Mouse (Mus musculus): ENCODE measurements around the gene Lrrc51. TPM values are rescaled to one million over a fixed set of nuclear protein-coding genes. Genes with fewer than 3 reads are reported as not detected.

The Lrrc51 gene
- polyA plus RNA-seq, 1 experiment from 2014 or later = 10.3 TPM

GRCm38 (mm10) chr7:101884160-101884559 is 49.5 kb downstream of the Lrrc51 start:
- WGBS = 93% methylated on average over 4 of the region's 4 CpGs
- H3K4me1 ChIP-seq (ENCODE audit: control insufficient read depth, insufficient read depth, low read length) = no peaks in the 10 kb centered on the region
- H3K36me3 ChIP-seq (ENCODE audit: control insufficient read depth, insufficient read depth, low read length) = no peaks in the 10 kb centered on the region
- no peaks in the 10 kb centered on the region; the same call in 1 of the 2 replicates for H3K27me3 ChIP-seq (ENCODE audit: control insufficient read depth, insufficient read depth, low read length)
- no peak overlapping the region for H3K27ac ChIP-seq (ENCODE audit: low read length)
- H3K9ac ChIP-seq (ENCODE audit: low read length) = no peak overlapping the region
- no peak for ATAC-seq (ENCODE audit: insufficient read depth, low FRiP score)
- no peak overlapping the region for H3K4me3 ChIP-seq (replicated peaks; ENCODE audit: low read length)
- no peak overlapping the region for H3K4me2 ChIP-seq (ENCODE audit: low read depth, low read length)
- H3K9me3 ChIP-seq (replicated peaks; ENCODE audit: control insufficient read depth, low read length) = no peaks in the 10 kb centered on the region

DNA sequence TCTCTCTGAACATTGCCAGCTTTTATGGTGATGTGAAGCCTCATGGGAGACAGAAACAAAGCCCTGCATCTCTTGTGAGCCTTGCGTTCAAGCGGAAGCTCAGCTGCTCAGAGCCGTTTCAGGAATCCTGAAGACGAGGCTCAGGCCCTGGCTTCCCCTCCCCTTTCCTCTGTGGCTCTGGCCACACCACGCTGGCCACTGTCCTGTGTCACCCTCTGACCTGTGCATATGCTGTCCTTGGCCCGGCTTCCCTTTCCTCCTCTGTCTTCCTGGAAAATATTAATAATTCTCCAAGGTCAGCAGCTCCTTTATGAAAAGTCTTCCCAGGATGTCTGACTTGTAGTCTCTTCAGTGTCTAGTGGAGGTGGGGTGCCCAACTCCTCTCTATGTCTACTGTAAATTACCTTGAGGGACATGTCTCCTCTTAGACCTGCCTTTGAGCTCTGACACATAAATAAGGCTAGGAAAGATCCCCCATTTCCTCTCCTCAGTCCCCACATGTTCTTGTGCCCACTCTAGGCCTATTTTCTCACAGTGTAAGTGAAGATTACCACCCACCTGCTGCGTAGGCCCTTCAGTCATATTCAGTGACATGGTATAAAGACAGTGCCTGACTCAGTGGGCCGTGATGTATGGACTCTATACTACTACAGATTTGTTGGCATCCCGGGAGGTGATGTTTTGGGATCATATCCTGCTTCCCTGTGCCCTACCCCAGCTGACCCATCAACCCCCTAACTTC is 51.1 kb downstream of the Lrrc51 start:
- Histone ChIP-seq H3K4me1 (ENCODE audit: control insufficient read depth, insufficient read depth, low read length) (no peaks in the 10 kb centered on the region), H3K27me3 (ENCODE audit: control insufficient read depth, insufficient read depth, low read length) (no peaks in the 10 kb centered on the region; the same call in 1 of the 2 replicates), H3K9ac (ENCODE audit: low read length) (no peak overlapping the region), H3K36me3 (ENCODE audit: control insufficient read depth, insufficient read depth, low read length) (no peaks in the 10 kb centered on the region), H3K4me3 (replicated peaks; ENCODE audit: low read length) (no peak overlapping the region), H3K4me2 (ENCODE audit: low read depth, low read length) (no peak overlapping the region), H3K9me3 (replicated peaks; ENCODE audit: control insufficient read depth, low read length) (no peaks in the 10 kb centered on the region), H3K27ac (ENCODE audit: low read length) (no peak overlapping the region)
- no peak for ATAC-seq (ENCODE audit: insufficient read depth, low FRiP score)
- WGBS = 59% methylated on average over 9 of the region's 9 CpGs

- Histone ChIP-seq H3K27ac (ENCODE audit: low read length) (no peak overlapping the region), H3K9ac (ENCODE audit: low read length) (no peak overlapping the region), H3K9me3 (replicated peaks; ENCODE audit: control insufficient read depth, low read length) (no peaks in the 10 kb centered on the region), H3K36me3 (ENCODE audit: control insufficient read depth, insufficient read depth, low read length) (no peaks in the 10 kb centered on the region), H3K4me2 (ENCODE audit: low read depth, low read length) (no peak overlapping the region), H3K4me1 (ENCODE audit: control insufficient read depth, insufficient read depth, low read length) (no peaks in the 10 kb centered on the region), H3K27me3 (ENCODE audit: control insufficient read depth, insufficient read depth, low read length) (no peaks in the 10 kb centered on the region), H3K4me3 (replicated peaks; ENCODE audit: low read length) (no peak overlapping the region)
- ATAC-seq (ENCODE audit: insufficient read depth, low FRiP score) = no peak
- WGBS = 74% methylated on average over 4 of the region's 4 CpGs
Measured at GRCm38 (mm10) chr7:101880855-101881254, 52.8 kb downstream of the Lrrc51 start.

- Histone ChIP-seq H3K36me3 (ENCODE audit: control insufficient read depth, insufficient read depth, low read length) (no peaks in the 10 kb centered on the region), H3K27me3 (ENCODE audit: control insufficient read depth, insufficient read depth, low read length) (no peaks in the 10 kb centered on the region), H3K4me2 (ENCODE audit: low read depth, low read length) (no peak overlapping the region), H3K4me1 (ENCODE audit: control insufficient read depth, insufficient read depth, low read length) (no peaks in the 10 kb centered on the region), H3K27ac (ENCODE audit: low read length) (no peak overlapping the region), H3K9ac (ENCODE audit: low read length) (no peak overlapping the region), H3K9me3 (replicated peaks; ENCODE audit: control insufficient read depth, low read length) (no peaks in the 10 kb centered on the region), H3K4me3 (replicated peaks; ENCODE audit: low read length) (no peak overlapping the region)
- no peak for ATAC-seq (ENCODE audit: insufficient read depth, low FRiP score)
- WGBS = 89% methylated on average over 1 of the region's 1 CpGs
Measured at GRCm38 (mm10) chr7:101875978-101876377, 57.7 kb downstream of the Lrrc51 start.

DNA sequence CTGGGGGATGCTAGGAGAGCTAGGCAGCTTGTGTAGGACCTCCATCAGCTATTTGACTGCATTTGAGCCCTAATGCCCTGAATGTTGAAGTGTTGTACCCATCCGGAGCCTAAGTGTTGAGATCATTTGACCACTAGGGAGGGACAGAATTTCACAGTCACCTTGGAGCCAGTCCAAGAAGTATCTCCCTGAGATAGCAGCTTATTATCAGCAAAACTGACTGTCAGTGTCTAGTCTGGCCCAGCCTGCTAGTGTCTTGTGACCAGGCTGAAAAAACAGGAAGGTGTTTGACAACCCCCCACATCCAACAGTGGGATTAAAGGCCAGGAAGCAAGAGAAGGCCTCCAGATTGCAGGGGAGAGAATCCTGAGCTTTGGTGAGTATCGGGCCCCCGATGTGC is 62.4 kb downstream of the Lrrc51 start:
- Histone ChIP-seq H3K27me3 (ENCODE audit: control insufficient read depth, insufficient read depth, low read length) (no peaks in the 10 kb centered on the region), H3K27ac (ENCODE audit: low read length) (no peak overlapping the region), H3K4me1 (ENCODE audit: control insufficient read depth, insufficient read depth, low read length) (no peaks in the 10 kb centered on the region), H3K9ac (ENCODE audit: low read length) (no peak overlapping the region), H3K4me3 (replicated peaks; ENCODE audit: low read length) (no peak overlapping the region), H3K36me3 (ENCODE audit: control insufficient read depth, insufficient read depth, low read length) (no peaks in the 10 kb centered on the region), H3K4me2 (ENCODE audit: low read depth, low read length) (no peak overlapping the region), H3K9me3 (replicated peaks; ENCODE audit: control insufficient read depth, low read length) (no peaks in the 10 kb centered on the region)
- 77% methylated on average over 3 of the region's 3 CpGs for WGBS
- no peak for ATAC-seq (ENCODE audit: insufficient read depth, low FRiP score)

- Histone ChIP-seq H3K27me3 (ENCODE audit: control insufficient read depth, insufficient read depth, low read length) (no peaks in the 10 kb centered on the region), H3K36me3 (ENCODE audit: control insufficient read depth, insufficient read depth, low read length) (no peaks in the 10 kb centered on the region), H3K9me3 (replicated peaks; ENCODE audit: control insufficient read depth, low read length) (no peaks in the 10 kb centered on the region), H3K4me3 (replicated peaks; ENCODE audit: low read length) (no peak within 1 kb of the TSS), H3K27ac (ENCODE audit: low read length) (no peak within 1 kb of the TSS), H3K4me1 (ENCODE audit: control insufficient read depth, insufficient read depth, low read length) (no peaks in the 10 kb centered on the region), H3K9ac (ENCODE audit: low read length) (no peak within 1 kb of the TSS), H3K4me2 (ENCODE audit: low read depth, low read length) (no peak within 1 kb of the TSS)
- no peak for ATAC-seq (ENCODE audit: insufficient read depth, low FRiP score)
- WGBS = 55% methylated on average over 2 of the region's 2 CpGs
Measured at GRCm38 (mm10) chr7:101870629-101871028, 63.1 kb downstream of the Lrrc51 start, which contains the start of gene Folr1. Gene Folr1 (minus strand): TSS chr7:101870788.

DNA sequence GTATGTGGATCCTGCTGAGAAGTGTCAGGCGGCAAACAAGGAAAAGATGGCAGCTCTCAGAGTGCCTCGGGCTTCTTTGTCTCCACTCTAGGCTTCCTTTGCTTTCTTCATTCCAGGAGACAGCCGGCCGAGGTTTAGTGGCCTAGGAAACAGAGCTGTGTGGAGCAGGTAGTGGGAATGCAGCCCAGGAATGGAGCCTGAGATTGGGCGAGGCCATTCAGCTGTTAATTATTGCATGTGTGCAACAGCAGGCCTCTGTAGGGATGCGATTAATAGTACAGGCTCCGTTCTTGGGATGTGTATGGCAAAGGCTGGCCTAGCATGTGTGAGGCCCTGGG is 64.6 kb downstream of the Lrrc51 start:
- 70% methylated on average over 7 of the region's 7 CpGs for WGBS
- no peak overlapping the region for H3K27ac ChIP-seq (ENCODE audit: low read length)
- no peak for ATAC-seq (ENCODE audit: insufficient read depth, low FRiP score)
- H3K4me3 ChIP-seq (replicated peaks; ENCODE audit: low read length) = no peak overlapping the region
- no peaks in the 10 kb centered on the region for H3K9me3 ChIP-seq (replicated peaks; ENCODE audit: control insufficient read depth, low read length)
- no peaks in the 10 kb centered on the region for H3K4me1 ChIP-seq (ENCODE audit: control insufficient read depth, insufficient read depth, low read length)
- no peak overlapping the region for H3K9ac ChIP-seq (ENCODE audit: low read length)
- no peak overlapping the region for H3K4me2 ChIP-seq (ENCODE audit: low read depth, low read length)
- no peaks in the 10 kb centered on the region for H3K36me3 ChIP-seq (ENCODE audit: control insufficient read depth, insufficient read depth, low read length)
- H3K27me3 ChIP-seq (ENCODE audit: control insufficient read depth, insufficient read depth, low read length) = no peaks in the 10 kb centered on the region

DNA sequence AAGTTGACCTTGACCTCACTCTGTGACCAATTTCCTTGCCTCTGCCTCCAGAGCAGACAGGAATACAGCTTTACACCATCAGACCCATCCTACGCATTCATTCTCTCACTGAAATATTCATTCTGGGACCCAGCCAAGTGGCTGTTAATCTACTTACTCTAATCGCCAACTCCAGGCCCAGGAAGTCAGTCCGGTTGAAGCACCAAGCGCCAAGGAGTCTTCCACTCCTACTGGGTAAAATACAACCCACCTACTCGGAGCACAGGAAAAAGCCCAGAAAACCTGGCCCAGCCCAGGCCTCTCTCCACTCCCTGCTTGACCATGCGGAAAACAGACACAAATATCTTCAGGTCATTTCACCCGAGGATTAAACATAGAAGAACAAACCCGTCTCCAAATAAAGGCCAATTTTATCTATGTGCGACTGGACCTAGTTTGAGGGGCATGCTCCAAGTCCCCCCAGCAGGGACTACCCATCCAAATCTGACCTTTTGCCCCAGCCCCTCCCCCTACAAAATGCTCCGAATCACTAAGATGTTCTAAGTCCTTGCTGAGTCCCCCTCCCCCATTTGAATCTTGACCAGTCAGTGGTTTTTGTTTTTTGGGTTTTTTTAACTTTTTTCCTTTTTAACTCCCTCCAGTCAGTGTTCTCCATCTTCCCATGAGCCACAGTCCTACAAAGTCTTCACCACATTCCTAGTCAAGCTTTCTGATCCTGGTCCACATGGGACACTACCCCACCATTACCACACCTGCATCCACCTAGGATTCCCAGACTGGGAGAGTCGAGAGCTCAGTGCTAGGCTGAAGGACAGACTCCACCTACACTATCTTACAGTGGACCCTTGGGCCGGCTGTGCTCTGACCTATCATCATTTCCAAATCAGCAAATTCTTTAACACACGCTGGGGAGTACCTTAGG is 65.2 kb downstream of the Lrrc51 start:
- Histone ChIP-seq H3K4me3 (replicated peaks; ENCODE audit: low read length) (no peak overlapping the region), H3K4me1 (ENCODE audit: control insufficient read depth, insufficient read depth, low read length) (no peaks in the 10 kb centered on the region), H3K4me2 (ENCODE audit: low read depth, low read length) (no peak overlapping the region), H3K36me3 (ENCODE audit: control insufficient read depth, insufficient read depth, low read length) (no peaks in the 10 kb centered on the region), H3K27ac (ENCODE audit: low read length) (no peak overlapping the region), H3K27me3 (ENCODE audit: control insufficient read depth, insufficient read depth, low read length) (no peaks in the 10 kb centered on the region), H3K9me3 (replicated peaks; ENCODE audit: control insufficient read depth, low read length) (no peaks in the 10 kb centered on the region), H3K9ac (ENCODE audit: low read length) (no peak overlapping the region)
- 68% methylated on average over 13 of the region's 13 CpGs for WGBS
- ATAC-seq (ENCODE audit: insufficient read depth, low FRiP score) = no peak

DNA sequence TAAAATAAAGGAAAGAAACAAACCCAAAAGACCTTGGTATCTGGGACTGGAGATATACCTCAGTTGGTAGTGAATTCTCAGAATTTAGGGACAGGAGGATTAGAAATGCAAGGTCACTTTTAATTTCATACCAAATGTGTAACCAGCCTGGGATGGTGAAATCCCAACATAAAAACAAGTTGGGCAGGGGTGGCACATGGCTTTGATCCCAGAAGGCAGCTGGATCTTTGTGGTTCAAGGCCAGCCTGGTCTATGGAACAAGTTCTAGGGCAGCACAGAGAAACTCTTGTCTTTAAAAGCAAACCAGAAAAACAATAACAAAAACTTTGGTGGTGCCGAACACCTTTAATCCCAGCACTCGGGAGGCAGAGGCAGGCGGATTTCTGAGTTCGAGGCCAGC is 66.2 kb downstream of the Lrrc51 start:
- H3K36me3 ChIP-seq (ENCODE audit: control insufficient read depth, insufficient read depth, low read length) = no peaks in the 10 kb centered on the region
- H3K9me3 ChIP-seq (replicated peaks; ENCODE audit: control insufficient read depth, low read length) = no peaks in the 10 kb centered on the region
- H3K9ac ChIP-seq (ENCODE audit: low read length) = no peak overlapping the region
- no peaks in the 10 kb centered on the region for H3K27me3 ChIP-seq (ENCODE audit: control insufficient read depth, insufficient read depth, low read length)
- ATAC-seq (ENCODE audit: insufficient read depth, low FRiP score) = no peak
- 91% methylated on average over 4 of the region's 4 CpGs for WGBS
- H3K4me2 ChIP-seq (ENCODE audit: low read depth, low read length) = no peak overlapping the region
- H3K4me1 ChIP-seq (ENCODE audit: control insufficient read depth, insufficient read depth, low read length) = no peaks in the 10 kb centered on the region
- H3K4me3 ChIP-seq (replicated peaks; ENCODE audit: low read length) = no peak overlapping the region
- no peak overlapping the region for H3K27ac ChIP-seq (ENCODE audit: low read length)
